Mouse (Mus musculus): ENCODE measurements around the gene Aaas. TPM values are rescaled to one million over a fixed set of nuclear protein-coding genes. Genes with fewer than 3 reads are reported as not detected.
A peak's percentile ranks its signal among the peaks of the same experiment; 100 is the strongest.

Aaas gene
- polyA plus RNA-seq, 1 experiment from 2014 or later: 42.4 TPM

DNA sequence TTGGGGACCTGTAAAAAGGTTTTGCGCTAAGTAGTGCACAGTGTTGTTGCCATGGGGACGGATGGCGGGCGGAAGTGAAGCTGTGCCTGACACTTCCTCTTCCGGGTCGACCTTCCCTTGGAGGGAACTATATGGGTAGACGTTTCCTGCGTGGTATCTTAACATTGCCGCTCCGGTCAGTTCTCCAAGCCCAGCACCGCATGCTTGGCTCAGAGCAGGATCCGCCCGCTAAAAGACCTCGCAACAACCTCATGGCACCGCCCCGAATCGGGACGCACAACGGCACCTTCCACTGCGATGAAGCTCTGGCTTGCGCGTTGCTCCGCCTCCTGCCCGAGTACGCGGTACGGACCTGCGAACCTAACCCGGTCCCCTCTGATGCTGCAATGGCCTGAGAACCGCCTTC is 19.0 kb downstream of the Aaas start, which contains the start of gene Myg1:
Gene Myg1 (plus strand): TSS at position 100 of the 406 bp plus-strand sequence.
- Histone ChIP-seq H3K36me3 (ENCODE audit: control insufficient read depth, insufficient read depth) (peaks cover 22% of the 10 kb centered on the region), H3K27ac (ENCODE audit: low read length) (peak within 1 kb of the TSS; percentile 78), H3K4me1 (ENCODE audit: control insufficient read depth, low read depth, low read length) (peaks cover 24% of the 10 kb centered on the region), H3K4me3 (ENCODE audit: low read depth, low read length) (peak within 1 kb of the TSS; percentile 76), H3K9ac (ENCODE audit: low read depth, low read length) (peak within 1 kb of the TSS; percentile 74), H3K4me2 (ENCODE audit: low read depth, low read length) (peak within 1 kb of the TSS; percentile 90), H3K9me3 (replicated peaks; ENCODE audit: control insufficient read depth, low read length) (no peaks in the 10 kb centered on the region), H3K27me3 (ENCODE audit: control insufficient read depth, insufficient read depth, low read depth, low read length) (no peaks in the 10 kb centered on the region)
- WGBS (ENCODE audit: insufficient replicate concordance): under 1% methylated on average over 30 of the region's 30 CpGs
- peak; percentile 84 for ATAC-seq (ENCODE audit: low read depth)

DNA sequence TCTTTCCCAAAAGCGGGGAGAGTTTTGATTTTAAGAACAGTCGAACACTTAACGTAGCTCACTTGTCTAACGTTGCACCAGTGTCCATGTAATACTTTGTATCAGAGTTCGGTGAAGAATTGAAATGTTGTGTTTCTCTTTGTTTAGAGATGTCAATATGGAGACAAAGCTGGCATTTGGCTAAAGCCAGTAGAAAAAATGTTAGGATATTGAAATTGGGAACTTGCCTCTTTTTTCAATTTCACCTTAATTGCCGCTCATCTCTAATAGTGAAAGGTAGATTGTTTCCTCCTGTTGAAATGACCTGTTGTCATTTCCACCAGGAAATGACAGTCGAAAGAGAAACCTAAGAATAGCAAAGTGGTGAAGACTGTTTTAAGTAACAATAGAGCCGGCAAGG is 23.7 kb downstream of the Aaas start:
- H3K9me3 ChIP-seq (replicated peaks; ENCODE audit: control insufficient read depth, low read length): no peaks in the 10 kb centered on the region
- no peaks in the 10 kb centered on the region for H3K27me3 ChIP-seq (ENCODE audit: control insufficient read depth, insufficient read depth, low read depth, low read length)
- H3K36me3 ChIP-seq (ENCODE audit: control insufficient read depth, insufficient read depth): peaks cover 29% of the 10 kb centered on the region
- WGBS (ENCODE audit: insufficient replicate concordance): 47% methylated on average over 8 of the region's 8 CpGs
- H3K4me1 ChIP-seq (ENCODE audit: control insufficient read depth, low read depth, low read length): peaks cover 16% of the 10 kb centered on the region
- H3K9ac ChIP-seq (ENCODE audit: low read depth, low read length): peak overlapping the region; percentile 70
- peak overlapping the region; percentile 69 for H3K4me3 ChIP-seq (ENCODE audit: low read depth, low read length)
- no peak overlapping the region for H3K27ac ChIP-seq (ENCODE audit: low read length)
- peak overlapping the region; percentile 71 for H3K4me2 ChIP-seq (ENCODE audit: low read depth, low read length)
- no peak for ATAC-seq (ENCODE audit: low read depth)

DNA sequence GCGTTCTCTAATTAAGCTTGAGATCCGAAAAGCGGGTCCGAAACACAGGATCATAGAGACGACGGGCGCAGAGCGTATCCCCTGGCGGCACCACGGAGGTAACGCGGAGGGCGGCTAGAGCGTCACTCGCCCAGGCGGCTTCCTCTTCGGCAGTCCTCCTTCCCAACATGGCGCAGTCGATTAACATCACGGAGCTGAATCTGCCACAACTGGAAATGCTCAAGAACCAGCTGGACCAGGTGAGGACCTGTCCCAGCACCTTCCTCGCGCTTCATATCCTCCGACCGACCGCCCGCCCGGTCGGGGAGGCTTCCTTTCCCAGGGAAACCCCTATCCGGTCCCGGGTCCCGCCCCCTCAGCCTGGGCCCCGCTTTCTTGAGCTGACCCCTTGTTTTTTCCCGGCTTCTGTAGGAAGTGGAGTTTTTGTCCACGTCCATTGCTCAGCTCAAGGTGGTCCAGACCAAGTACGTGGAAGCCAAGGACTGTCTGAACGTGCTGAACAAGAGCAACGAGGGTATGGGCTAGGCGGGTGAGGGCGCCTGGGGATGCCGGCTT is 24.5 kb downstream of the Aaas start, which contains the start of gene Pfdn5:
Gene Pfdn5 (plus strand): TSS at position 95 of the 555 bp plus-strand sequence.
- Histone ChIP-seq H3K4me3 (ENCODE audit: low read depth, low read length) (peak within 1 kb of the TSS; percentile 69), H3K4me1 (ENCODE audit: control insufficient read depth, low read depth, low read length) (peaks cover 12% of the 10 kb centered on the region), H3K4me2 (ENCODE audit: low read depth, low read length) (peak within 1 kb of the TSS; percentile 71), H3K27ac (ENCODE audit: low read length) (peak within 1 kb of the TSS; percentile 59), H3K27me3 (ENCODE audit: control insufficient read depth, insufficient read depth, low read depth, low read length) (no peaks in the 10 kb centered on the region), H3K36me3 (ENCODE audit: control insufficient read depth, insufficient read depth) (peaks cover 32% of the 10 kb centered on the region), H3K9me3 (replicated peaks; ENCODE audit: control insufficient read depth, low read length) (no peaks in the 10 kb centered on the region), H3K9ac (ENCODE audit: low read depth, low read length) (peak within 1 kb of the TSS; percentile 70)
- peak; percentile 92 for ATAC-seq (ENCODE audit: low read depth)
- WGBS (ENCODE audit: insufficient replicate concordance): under 1% methylated on average over 40 of the region's 40 CpGs

DNA sequence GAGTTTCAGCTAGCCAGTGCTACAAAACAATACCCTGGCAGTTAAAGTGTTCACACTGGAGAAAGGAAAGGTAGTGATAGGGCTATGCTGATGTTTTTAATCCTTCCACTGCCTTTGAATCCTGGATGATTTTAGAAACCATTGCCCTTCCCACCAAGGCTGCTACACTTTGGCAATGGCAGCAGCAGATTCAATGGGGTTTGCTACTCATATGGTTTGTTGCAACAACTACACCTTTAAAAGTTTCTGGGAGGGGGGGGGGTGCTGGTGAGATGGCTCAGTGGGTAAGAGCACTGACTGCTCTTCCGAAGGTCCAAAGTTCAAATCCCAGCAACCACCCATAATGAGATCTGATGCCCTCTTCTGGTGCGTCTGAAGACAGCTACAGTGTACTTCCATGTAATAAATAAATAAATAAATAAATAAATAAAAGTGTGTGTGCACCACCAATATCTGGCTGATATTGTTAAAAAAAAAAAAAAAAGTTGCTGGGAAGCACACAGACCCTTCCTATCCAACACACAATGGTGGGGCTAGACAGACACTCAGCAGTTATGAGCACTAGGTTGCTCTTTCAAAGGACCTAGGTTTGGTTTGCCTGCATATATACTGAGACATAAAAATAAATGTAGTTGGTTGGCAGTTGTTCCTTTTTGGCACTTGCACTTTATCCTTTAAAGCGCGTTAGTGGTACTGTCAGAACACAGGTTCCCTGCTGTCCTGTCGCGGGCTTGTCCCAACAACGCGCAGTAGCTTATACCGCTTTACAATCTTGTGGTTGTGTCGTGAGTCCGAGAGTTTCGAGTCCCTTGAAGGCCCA is 25.7 kb downstream of the Aaas start:
- Histone ChIP-seq H3K9ac (ENCODE audit: low read depth, low read length) (no peak overlapping the region), H3K4me3 (ENCODE audit: low read depth, low read length) (peak overlapping the region; percentile 69; the same call in 1 of the 2 replicates), H3K36me3 (ENCODE audit: control insufficient read depth, insufficient read depth) (peaks cover 36% of the 10 kb centered on the region), H3K4me1 (ENCODE audit: control insufficient read depth, low read depth, low read length) (peaks cover 12% of the 10 kb centered on the region), H3K27me3 (ENCODE audit: control insufficient read depth, insufficient read depth, low read depth, low read length) (no peaks in the 10 kb centered on the region), H3K27ac (ENCODE audit: low read length) (no peak overlapping the region), H3K4me2 (ENCODE audit: low read depth, low read length) (peak overlapping the region; percentile 71), H3K9me3 (replicated peaks; ENCODE audit: control insufficient read depth, low read length) (no peaks in the 10 kb centered on the region)
- 71% methylated on average over 12 of the region's 12 CpGs for WGBS (ENCODE audit: insufficient replicate concordance)
- no peak for ATAC-seq (ENCODE audit: low read depth)

DNA sequence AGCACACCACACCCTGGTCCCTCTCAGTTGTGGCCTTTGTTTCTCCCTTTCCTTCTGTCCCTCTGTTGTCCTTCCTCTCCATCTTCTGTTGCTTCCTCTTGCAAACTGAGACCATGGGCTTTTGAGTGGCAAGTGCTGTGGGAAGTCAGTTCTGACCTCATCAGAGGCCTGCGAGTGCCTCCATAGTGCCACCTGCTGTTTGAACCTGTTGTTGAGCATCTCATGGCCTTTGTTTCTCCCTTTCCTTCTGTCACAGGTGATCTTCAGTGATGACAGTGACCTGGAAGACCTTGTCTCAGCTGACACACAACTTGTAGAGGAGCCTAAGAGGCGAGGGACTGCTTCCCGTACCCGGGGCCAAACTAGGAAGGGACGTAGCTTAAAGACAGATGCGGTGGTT is 34.3 kb downstream of the Aaas start:
- H3K36me3 ChIP-seq (ENCODE audit: control insufficient read depth, insufficient read depth): peaks cover 70% of the 10 kb centered on the region
- H3K4me3 ChIP-seq (ENCODE audit: low read depth, low read length): no peak overlapping the region
- no peaks in the 10 kb centered on the region for H3K27me3 ChIP-seq (ENCODE audit: control insufficient read depth, insufficient read depth, low read depth, low read length)
- H3K4me2 ChIP-seq (ENCODE audit: low read depth, low read length): no peak overlapping the region
- H3K27ac ChIP-seq (ENCODE audit: low read length): no peak overlapping the region
- H3K9me3 ChIP-seq (replicated peaks; ENCODE audit: control insufficient read depth, low read length): no peaks in the 10 kb centered on the region
- no peaks in the 10 kb centered on the region for H3K4me1 ChIP-seq (ENCODE audit: control insufficient read depth, low read depth, low read length)
- no peak overlapping the region for H3K9ac ChIP-seq (ENCODE audit: low read depth, low read length)
- ATAC-seq (ENCODE audit: low read depth): no peak
- WGBS (ENCODE audit: insufficient replicate concordance): 83% methylated on average over 6 of the region's 6 CpGs

DNA sequence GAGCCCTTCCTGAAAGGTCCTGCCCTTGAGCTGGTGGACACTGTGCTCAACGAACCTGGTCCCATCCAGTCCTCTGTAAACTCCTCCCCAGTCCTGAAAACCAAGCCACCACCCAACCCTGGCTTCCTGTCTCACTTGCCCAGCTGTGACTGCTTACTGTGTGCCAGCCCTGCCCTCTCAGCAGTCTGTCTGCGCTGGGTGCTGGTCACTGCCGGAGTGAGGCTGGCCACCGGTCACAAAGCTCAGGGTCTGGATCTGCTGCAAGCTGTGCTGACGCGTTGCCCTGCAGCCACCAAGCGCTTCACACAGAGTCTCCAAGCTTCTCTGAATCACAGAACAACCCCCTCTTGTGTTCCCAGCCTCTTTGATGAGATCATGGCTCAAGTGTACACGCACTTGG is 35.3 kb downstream of the Aaas start:
- Histone ChIP-seq H3K4me2 (ENCODE audit: low read depth, low read length) (no peak overlapping the region), H3K36me3 (ENCODE audit: control insufficient read depth, insufficient read depth) (peaks cover 62% of the 10 kb centered on the region), H3K27ac (ENCODE audit: low read length) (no peak overlapping the region), H3K4me3 (ENCODE audit: low read depth, low read length) (no peak overlapping the region), H3K4me1 (ENCODE audit: control insufficient read depth, low read depth, low read length) (no peaks in the 10 kb centered on the region), H3K9me3 (replicated peaks; ENCODE audit: control insufficient read depth, low read length) (no peaks in the 10 kb centered on the region), H3K27me3 (ENCODE audit: control insufficient read depth, insufficient read depth, low read depth, low read length) (no peaks in the 10 kb centered on the region), H3K9ac (ENCODE audit: low read depth, low read length) (no peak overlapping the region)
- WGBS (ENCODE audit: insufficient replicate concordance): 87% methylated on average over 8 of the region's 8 CpGs
- ATAC-seq (ENCODE audit: low read depth): 0 out of 2 replicates have a peak, but pooled peaks have one; percentile 21

DNA sequence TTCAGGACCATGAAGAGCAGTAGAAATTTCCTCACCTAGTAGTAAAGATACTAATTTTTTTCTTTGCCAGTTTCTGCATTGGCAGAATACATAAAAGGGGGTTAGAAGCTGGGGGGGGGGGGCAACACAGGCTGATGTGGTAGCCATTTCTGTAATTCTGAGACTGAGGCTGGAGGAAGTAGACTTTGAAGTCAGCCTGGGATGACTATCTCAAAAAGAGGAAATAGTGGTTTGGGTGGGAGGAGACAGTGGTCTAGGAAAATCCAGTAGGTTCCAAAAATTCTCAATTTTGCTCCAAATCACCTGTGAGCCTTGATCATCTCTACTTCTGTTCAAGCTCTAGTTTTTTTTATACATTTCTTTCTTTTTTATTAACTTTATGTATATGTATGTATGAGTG is 39.1 kb downstream of the Aaas start:
- H3K27ac ChIP-seq (ENCODE audit: low read length): no peak overlapping the region
- ATAC-seq (ENCODE audit: low read depth): no peak
- peaks cover 71% of the 10 kb centered on the region for H3K36me3 ChIP-seq (ENCODE audit: control insufficient read depth, insufficient read depth)
- H3K9me3 ChIP-seq (replicated peaks; ENCODE audit: control insufficient read depth, low read length): no peaks in the 10 kb centered on the region
- no peak overlapping the region for H3K4me2 ChIP-seq (ENCODE audit: low read depth, low read length)
- no peaks in the 10 kb centered on the region for H3K27me3 ChIP-seq (ENCODE audit: control insufficient read depth, insufficient read depth, low read depth, low read length)
- no peak overlapping the region for H3K4me3 ChIP-seq (ENCODE audit: low read depth, low read length)
- no peaks in the 10 kb centered on the region for H3K4me1 ChIP-seq (ENCODE audit: control insufficient read depth, low read depth, low read length)
- no peak overlapping the region for H3K9ac ChIP-seq (ENCODE audit: low read depth, low read length)

DNA sequence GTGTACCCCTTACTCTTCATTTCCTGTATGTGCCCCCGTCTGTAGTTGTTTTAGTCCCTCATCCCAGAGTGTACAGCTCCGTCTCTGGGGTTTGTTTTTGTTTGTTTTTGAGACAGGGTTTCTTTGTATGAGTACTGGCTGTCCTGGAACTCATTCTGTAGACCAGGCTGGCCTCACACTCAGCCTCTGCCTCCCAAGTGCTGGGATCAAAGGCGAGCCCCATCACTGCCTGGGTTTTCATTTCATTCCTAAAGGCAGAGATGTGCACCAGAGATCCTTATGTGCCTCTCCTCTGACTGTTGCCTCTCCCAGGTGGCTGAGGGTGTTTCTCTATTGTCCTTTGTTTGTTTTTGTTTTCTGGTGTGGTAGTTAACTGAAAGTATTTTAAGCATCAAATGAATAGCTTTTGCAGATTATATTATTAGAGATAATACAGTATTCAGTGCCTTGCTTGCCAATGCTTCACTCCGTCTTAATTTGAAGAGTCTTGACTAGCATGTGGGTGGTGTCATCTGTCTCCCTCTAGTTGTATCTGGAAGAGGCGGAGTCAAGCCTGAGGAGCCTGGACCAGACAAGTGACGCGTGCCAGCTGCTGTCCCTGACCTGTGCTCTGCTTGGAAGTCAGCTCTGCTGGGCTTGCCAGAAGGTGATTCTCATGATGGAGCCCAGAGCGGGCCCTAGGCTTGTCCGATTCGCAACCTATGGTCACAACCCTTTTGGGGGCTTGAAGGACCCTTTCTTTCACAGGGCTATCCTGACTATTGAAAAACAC is 40.3 kb downstream of the Aaas start:
- 85% methylated on average over 10 of the region's 10 CpGs for WGBS (ENCODE audit: insufficient replicate concordance)
- H3K9me3 ChIP-seq (replicated peaks; ENCODE audit: control insufficient read depth, low read length): no peaks in the 10 kb centered on the region
- peaks cover 71% of the 10 kb centered on the region for H3K36me3 ChIP-seq (ENCODE audit: control insufficient read depth, insufficient read depth)
- H3K4me2 ChIP-seq (ENCODE audit: low read depth, low read length): no peak overlapping the region
- H3K9ac ChIP-seq (ENCODE audit: low read depth, low read length): no peak overlapping the region
- no peak for ATAC-seq (ENCODE audit: low read depth)
- H3K27me3 ChIP-seq (ENCODE audit: control insufficient read depth, insufficient read depth, low read depth, low read length): no peaks in the 10 kb centered on the region
- H3K27ac ChIP-seq (ENCODE audit: low read length): no peak overlapping the region
- H3K4me1 ChIP-seq (ENCODE audit: control insufficient read depth, low read depth, low read length): no peaks in the 10 kb centered on the region
- no peak overlapping the region for H3K4me3 ChIP-seq (ENCODE audit: low read depth, low read length)
